Comparison of ENCODE assay signal across 19 mouse cellular contexts in the genomic region with DNA sequence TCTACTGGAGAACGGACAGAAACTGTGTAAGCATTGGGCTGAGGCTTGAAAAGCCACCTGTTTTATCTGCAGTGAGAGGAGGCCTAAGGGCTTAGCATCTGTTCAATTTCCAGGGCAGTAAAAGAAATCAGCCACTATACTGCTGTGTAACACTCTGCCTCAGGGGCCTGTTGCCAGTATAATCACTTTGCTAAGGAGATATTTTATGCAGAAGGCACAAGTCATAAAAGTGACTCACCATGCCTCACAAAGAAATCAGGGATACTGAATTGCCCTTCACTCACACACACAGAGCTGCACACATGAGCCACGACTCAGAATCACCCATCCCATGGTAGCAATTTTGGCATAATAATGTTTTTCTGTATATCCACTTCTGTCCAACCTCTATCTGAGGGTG. TPM values are rescaled to one million over a fixed set of nuclear protein-coding genes. Genes with fewer than 3 reads are reported as not detected.
A peak's percentile ranks its signal among the peaks of the same experiment; 100 is the strongest.
DNase-seq lines count a peak whose midpoint lies in the region; ATAC-seq and TF ChIP-seq lines count a peak whose summit lies in the region.
"Had no signal": no experiment of that assay in that cellular context is flagged by ENCODE, and none has a peak within 500 bp of the region (broad histone marks: within the 10 kb centered on the region; RNA-seq: fewer than 3 reads in every experiment).

No protein-coding gene starts in this region.

- no peaks in the 10 kb centered on the region for H3K27me3 ChIP-seq in lung, embryonic 14.5 days (ENCODE audit: insufficient read depth, low read length)
- H3K27me3 ChIP-seq in limb, embryonic 13.5 days, result no peaks in the 10 kb centered on the region; the same call in 1 of the 2 replicates

- DNase-seq in adrenal gland, postnatal 10 days, result peak; percentile 18
- DNase-seq in adrenal gland, postnatal 36 days, result no peak
- no peak for DNase-seq in lung, embryonic 14.5 days
- no peak for DNase-seq in lung, postnatal 14 days
- DNase-seq in 3134 (ENCODE audit: extremely low read depth, insufficient read length, low spot score), result peak; percentile 42
- no peak for DNase-seq in heart, adult 11 months
- DNase-seq in gastrocnemius, adult 18-20 months (ENCODE audit: low spot score), result no peak
- DNase-seq: adrenal gland, postnatal 25 days; cerebellum, postnatal 25 days; gastrocnemius, postnatal 14 days; kidney, adult 9 months; layer of hippocampus, postnatal 36 days; lung, postnatal 10 days; right cerebral cortex, postnatal 4 days had no signal

- H3K9ac ChIP-seq in lung, embryonic 14.5 days, result peak overlapping the region; percentile 79
- H3K9ac ChIP-seq in limb, embryonic 13.5 days, result 0 out of 2 replicates have a peak overlapping the region, but pooled peaks have one; percentile 31
- H3K9ac ChIP-seq: embryonic facial prominence, embryonic 12.5 days; forebrain, embryonic 13.5 days; heart, embryonic 13.5 days had no signal

- ATAC-seq in lung, embryonic 14.5 days (ENCODE audit: insufficient read depth), result no peak
- no peak for ATAC-seq in limb, embryonic 13.5 days (ENCODE audit: low FRiP score, low read depth)
- ATAC-seq: forebrain, embryonic 13.5 days had no signal

- no peak for TF ChIP-seq CTCF in lung, embryonic 14.5 days (IDR thresholded peaks at IDR 0.05; ENCODE audit: low read depth)

- peaks cover 83% of the 10 kb centered on the region for H3K36me3 ChIP-seq in lung, embryonic 14.5 days (ENCODE audit: insufficient read depth)
- peaks cover 74% of the 10 kb centered on the region for H3K36me3 ChIP-seq in limb, embryonic 13.5 days

- no peaks in the 10 kb centered on the region for H3K9me3 ChIP-seq in lung, embryonic 14.5 days (ENCODE audit: low read depth, low read length)
- H3K9me3 ChIP-seq in limb, embryonic 13.5 days, result no peaks in the 10 kb centered on the region
- H3K9me3 ChIP-seq: embryonic facial prominence, embryonic 12.5 days; forebrain, embryonic 13.5 days; heart, embryonic 13.5 days; hindbrain, embryonic 10.5 days had no signal

- H3K4me2 ChIP-seq in lung, embryonic 14.5 days, result peak overlapping the region; percentile 80
- H3K4me2 ChIP-seq in limb, embryonic 13.5 days (replicated peaks), result peak overlapping the region; percentile 86
- H3K4me2 ChIP-seq: forebrain, embryonic 13.5 days had no signal

- WGBS in lung, embryonic 14.5 days, result 54% methylated on average over 2 of the region's 2 CpGs
- WGBS in limb, embryonic 13.5 days, result 28% methylated on average over 2 of the region's 2 CpGs

- peak overlapping the region; percentile 64 for H3K4me3 ChIP-seq in lung, embryonic 14.5 days (ENCODE audit: low read depth, low read length)
- no peak overlapping the region for H3K4me3 ChIP-seq in limb, embryonic 13.5 days
- H3K4me3 ChIP-seq: embryonic facial prominence, embryonic 12.5 days; forebrain, embryonic 13.5 days; heart, embryonic 13.5 days; hindbrain, embryonic 10.5 days had no signal

- 0 out of 2 replicates have a peak, but pooled peaks cover 3% of the 10 kb centered on the region for H3K4me1 ChIP-seq in lung, embryonic 14.5 days (ENCODE audit: insufficient read depth)
- H3K4me1 ChIP-seq in limb, embryonic 13.5 days, result peaks cover 47% of the 10 kb centered on the region

- no peak overlapping the region for H3K27ac ChIP-seq in lung, embryonic 14.5 days (ENCODE audit: low read depth)
- no peak overlapping the region for H3K27ac ChIP-seq in limb, embryonic 13.5 days
- H3K27ac ChIP-seq: embryonic facial prominence, embryonic 12.5 days; forebrain, embryonic 13.5 days; heart, embryonic 13.5 days; hindbrain, embryonic 10.5 days had no signal

RNA-seq across cellular contexts. Expression of a gene that starts 4.5 kb away (rescaled TPM):
- total RNA-seq in adrenal gland, postnatal 10 days (2021), result 10 to 100 TPM; 19.9 to 31.9 TPM
- 10 to 100 TPM; 16.7 to 55.2 TPM for total RNA-seq in adrenal gland, postnatal 36 days (2021)
- 248 and 287 TPM in 2 replicates for polyA plus RNA-seq in lung, embryonic 14.5 days (2014; fragmentation: Nextera tagmentation; extraction: Ambion mirVana)
- 88.0 and 100.0 TPM in 2 replicates for polyA plus RNA-seq in limb, embryonic 13.5 days (2015; fragmentation: Nextera tagmentation; extraction: Ambion mirVana)
- total RNA-seq in gastrocnemius, adult 18-20 months (2021), result 10 to 100 TPM in 1 of 2 experiments, 1 to 10 TPM in 1; 6.1 to 29.1 TPM

Comparison
In these comparisons a context has a peak if more than half of its experiments do, and no peak if none do; other contexts are left out.
1. DNase-seq: peak in adrenal gland, postnatal 10 days (single experiment) and 3134 (single experiment); none in adrenal gland, postnatal 36 days (0 of 2), lung, embryonic 14.5 days (single experiment), lung, postnatal 14 days (single experiment), heart, adult 11 months (single experiment) and gastrocnemius, adult 18-20 months (single experiment).